Mouse (Mus musculus): ENCODE measurements around the gene Farsb. TPM values are rescaled to one million over a fixed set of nuclear protein-coding genes. Genes with fewer than 3 reads are reported as not detected.
A peak's percentile ranks its signal among the peaks of the same experiment; 100 is the strongest.
"Not testable (repeated sequence)": the region's sequence is repeated elsewhere in the genome, so short reads cannot be mapped to it uniquely, and the experiment has no call there.

Gene Farsb
- polyA plus RNA-seq, 1 experiment from 2014 or later = 144 TPM

DNA sequence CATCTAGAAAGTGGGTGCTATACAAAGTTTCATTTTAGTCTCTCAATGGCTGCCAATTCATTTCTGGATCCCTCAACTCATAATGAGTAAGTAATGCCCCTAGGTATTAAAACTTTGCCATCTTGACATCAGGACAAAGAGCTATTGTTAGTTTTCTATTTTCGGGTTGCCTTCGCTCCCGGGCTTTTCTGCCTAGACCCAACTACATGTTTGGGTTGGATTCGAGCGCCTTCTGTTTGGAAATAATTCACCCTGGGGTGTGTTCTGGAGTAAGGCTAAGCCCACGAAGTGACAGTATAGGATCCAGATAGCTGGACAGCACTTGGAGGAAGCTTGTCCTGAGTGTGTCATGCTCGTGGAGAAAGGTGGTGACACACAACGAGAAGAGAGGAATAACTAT lies 24.1 kb upstream of the Farsb start:
- WGBS = 79% methylated on average over 8 of the region's 8 CpGs
- Histone ChIP-seq H3K9me3 (no peaks in the 10 kb centered on the region), H3K4me2 (no peak overlapping the region), H3K27me3 (no peaks in the 10 kb centered on the region; the same call in 1 of the 2 replicates), H3K9ac (no peak overlapping the region), H3K4me3 (no peak overlapping the region), H3K36me3 (no peaks in the 10 kb centered on the region), H3K27ac (no peak overlapping the region), H3K4me1 (replicated peaks) (peaks cover 7% of the 10 kb centered on the region)
- no peak for ATAC-seq (ENCODE audit: low FRiP score)

DNA sequence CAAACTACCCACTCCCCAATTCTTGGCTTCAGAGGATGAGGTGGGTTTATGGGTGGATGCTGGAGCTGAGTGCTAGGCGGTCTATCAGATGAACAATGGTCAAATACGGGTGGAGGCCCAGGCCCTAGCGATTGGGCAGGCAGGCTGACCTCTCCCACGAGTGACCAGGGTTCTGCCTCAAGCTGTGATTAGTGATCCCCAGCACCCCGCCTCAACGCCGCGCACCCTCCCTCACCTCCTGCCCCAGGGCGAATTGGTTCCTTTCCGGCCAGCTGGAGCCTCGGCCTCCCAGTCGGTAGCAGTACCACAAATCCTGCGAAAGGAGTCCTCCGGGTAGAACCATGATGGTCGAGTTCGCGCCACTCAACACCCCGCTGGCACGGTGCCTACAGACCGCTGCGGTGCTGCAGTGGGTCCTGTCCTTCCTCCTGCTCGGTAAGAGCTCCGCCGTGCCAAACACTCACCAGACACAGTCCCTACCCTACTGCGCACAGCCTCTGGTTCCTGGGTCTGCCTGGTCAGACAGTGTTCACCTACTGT lies 23.0 kb upstream of the Farsb start, which contains the start of gene BC035947:
BC035947 (minus strand) TSS at position 538 of the 540 bp plus-strand sequence.
- Histone ChIP-seq H3K36me3 (no peaks in the 10 kb centered on the region), H3K27me3 (no peaks in the 10 kb centered on the region; the same call in 1 of the 2 replicates), H3K27ac (no peak within 1 kb of the TSS), H3K4me1 (replicated peaks) (peaks cover 7% of the 10 kb centered on the region), H3K4me3 (peak within 1 kb of the TSS; percentile 37), H3K4me2 (peak within 1 kb of the TSS; percentile 63), H3K9me3 (no peaks in the 10 kb centered on the region), H3K9ac (peak within 1 kb of the TSS; percentile 69)
- 3% methylated on average over 25 of the region's 25 CpGs for WGBS
- ATAC-seq (ENCODE audit: low FRiP score) = peak; percentile 83

DNA sequence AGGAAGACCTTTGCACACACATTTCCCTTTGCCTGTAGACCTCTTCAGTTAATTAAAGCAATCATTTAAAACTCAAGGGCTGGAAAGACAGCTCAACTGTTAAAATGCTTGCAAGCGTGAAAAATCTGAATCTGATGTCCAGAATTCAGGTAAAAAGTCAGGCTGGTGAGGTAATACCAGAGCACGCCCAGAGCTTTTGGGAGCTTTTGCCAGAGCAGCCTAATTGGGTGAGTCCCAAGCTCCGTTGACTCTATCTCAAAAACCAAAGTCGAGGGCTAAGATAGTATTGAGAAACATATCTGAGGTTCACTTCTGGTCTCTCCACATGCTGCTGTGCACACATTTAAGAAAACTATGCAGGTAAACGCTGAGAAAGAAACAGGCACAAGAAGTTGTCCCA lies 22.2 kb upstream of the Farsb start, which contains the start of gene Mogat1:
Mogat1 (plus strand) TSS at position 130 of the 400 bp plus-strand sequence.
- Histone ChIP-seq H3K27me3 (no peaks in the 10 kb centered on the region; the same call in 1 of the 2 replicates), H3K9me3 (no peaks in the 10 kb centered on the region), H3K4me2 (peak within 1 kb of the TSS; percentile 63), H3K4me1 (replicated peaks) (peaks cover 7% of the 10 kb centered on the region), H3K36me3 (no peaks in the 10 kb centered on the region), H3K27ac (no peak within 1 kb of the TSS), H3K4me3 (peak within 1 kb of the TSS; percentile 37), H3K9ac (peak within 1 kb of the TSS; percentile 69)
- WGBS = 74% methylated on average over 5 of the region's 5 CpGs
- no peak for ATAC-seq (ENCODE audit: low FRiP score)

DNA sequence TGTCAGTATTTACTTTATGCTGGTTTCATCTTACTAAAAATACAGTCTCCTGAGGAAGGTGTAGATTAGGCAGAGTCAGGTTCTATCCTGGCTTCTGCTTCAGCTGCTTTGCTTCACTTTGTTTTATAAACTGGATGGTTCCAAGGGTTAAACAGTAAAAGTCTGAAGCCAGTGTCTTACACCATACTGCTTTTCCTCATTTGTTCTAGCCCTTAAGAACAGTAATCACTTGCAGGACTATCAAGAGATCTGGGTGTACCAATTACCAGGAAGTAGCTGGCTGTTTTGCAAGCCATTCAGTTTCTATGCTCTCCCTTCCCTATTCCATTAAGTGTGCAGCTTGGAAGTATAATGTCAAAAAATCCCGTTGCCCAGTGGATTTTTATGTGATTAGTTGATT lies 18.4 kb upstream of the Farsb start:
- Histone ChIP-seq H3K9ac (no peak overlapping the region), H3K4me2 (no peak overlapping the region), H3K4me3 (no peak overlapping the region), H3K27ac (no peak overlapping the region), H3K4me1 (replicated peaks) (peaks cover 7% of the 10 kb centered on the region), H3K27me3 (no peaks in the 10 kb centered on the region; the same call in 1 of the 2 replicates), H3K36me3 (no peaks in the 10 kb centered on the region), H3K9me3 (no peaks in the 10 kb centered on the region)
- 65% methylated on average over 1 of the region's 1 CpGs for WGBS
- no peak for ATAC-seq (ENCODE audit: low FRiP score)

DNA sequence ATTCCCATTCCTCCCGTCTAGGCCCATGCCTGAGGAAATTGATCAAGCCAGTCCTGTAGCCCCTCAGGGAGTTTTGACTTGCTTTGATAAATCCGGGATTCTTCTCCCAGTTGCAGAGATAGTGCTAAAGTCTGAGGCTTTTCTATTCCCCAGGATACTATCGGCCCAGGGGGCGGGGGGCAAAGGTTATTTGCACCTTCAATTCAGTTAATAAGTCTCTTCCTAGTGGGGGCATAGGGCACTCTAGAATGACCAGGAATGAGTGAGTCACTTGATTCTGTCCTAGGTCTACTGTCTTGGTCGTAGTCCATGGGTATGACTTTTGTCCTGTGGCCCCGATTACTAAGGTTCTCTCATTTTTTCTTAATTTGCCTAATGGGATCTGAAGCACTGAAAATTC lies 13.8 kb upstream of the Farsb start:
- 95% methylated on average over 6 of the region's 6 CpGs for WGBS
- ATAC-seq (ENCODE audit: low FRiP score) = no peak
- Histone ChIP-seq H3K36me3 (no peaks in the 10 kb centered on the region), H3K4me3 (no peak overlapping the region), H3K9ac (no peak overlapping the region), H3K27ac (no peak overlapping the region), H3K27me3 (no peaks in the 10 kb centered on the region), H3K4me1 (replicated peaks) (no peaks in the 10 kb centered on the region), H3K4me2 (no peak overlapping the region), H3K9me3 (no peaks in the 10 kb centered on the region)

DNA sequence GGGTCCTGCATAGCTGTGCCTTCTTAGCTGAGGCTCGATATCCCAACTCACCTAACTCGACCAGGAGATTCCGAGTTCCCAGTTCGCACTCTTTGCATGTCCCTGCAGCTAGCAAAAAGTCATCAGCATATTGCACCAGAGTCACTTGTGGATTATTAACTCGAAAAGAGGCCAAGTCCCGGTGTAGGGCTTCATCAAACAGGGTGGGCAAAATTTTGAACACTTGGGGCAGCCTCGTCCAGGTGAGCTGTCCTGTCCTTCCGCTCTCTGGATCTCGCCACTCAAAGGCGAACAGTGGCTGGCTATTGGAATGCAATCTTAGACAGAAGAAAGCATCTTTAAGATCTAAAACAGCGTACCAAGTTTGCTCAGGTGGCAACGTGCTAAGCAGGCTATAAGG lies 13.2 kb upstream of the Farsb start:
- not testable (repeated sequence) for H3K27ac ChIP-seq; H3K4me2 ChIP-seq; ATAC-seq (ENCODE audit: low FRiP score); H3K27me3 ChIP-seq; H3K9me3 ChIP-seq; H3K4me3 ChIP-seq; H3K4me1 ChIP-seq (replicated peaks); H3K9ac ChIP-seq; H3K36me3 ChIP-seq
- WGBS = 93% methylated on average over 12 of the region's 12 CpGs

DNA sequence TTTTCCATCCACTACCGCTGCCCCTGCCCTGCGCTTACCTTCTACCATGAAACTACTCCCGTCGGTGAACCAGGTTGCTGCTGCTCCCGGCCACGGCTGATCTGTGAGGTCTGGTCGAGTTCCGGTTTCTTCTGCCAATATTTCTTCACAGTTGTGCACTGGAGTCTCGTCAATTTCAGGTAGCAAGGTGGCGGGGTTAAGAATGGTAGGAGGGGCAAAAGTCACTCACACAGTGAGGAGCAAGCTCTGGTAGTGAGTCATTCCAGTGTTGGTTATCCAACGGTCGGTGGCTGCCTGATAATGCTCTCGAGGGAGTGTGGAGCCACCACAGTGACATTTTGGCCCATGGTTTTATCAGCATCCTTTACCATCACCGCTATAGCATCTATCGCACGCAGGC lies 12.3 kb upstream of the Farsb start:
- no peak overlapping the region for H3K4me2 ChIP-seq
- ATAC-seq (ENCODE audit: low FRiP score) = no peak
- H3K4me3 ChIP-seq = no peak overlapping the region
- no peaks in the 10 kb centered on the region for H3K4me1 ChIP-seq (replicated peaks)
- no peaks in the 10 kb centered on the region for H3K36me3 ChIP-seq
- no peaks in the 10 kb centered on the region for H3K9me3 ChIP-seq
- H3K27me3 ChIP-seq = no peaks in the 10 kb centered on the region
- H3K9ac ChIP-seq = no peak overlapping the region
- no peak overlapping the region for H3K27ac ChIP-seq
- WGBS = 93% methylated on average over 16 of the region's 16 CpGs

DNA sequence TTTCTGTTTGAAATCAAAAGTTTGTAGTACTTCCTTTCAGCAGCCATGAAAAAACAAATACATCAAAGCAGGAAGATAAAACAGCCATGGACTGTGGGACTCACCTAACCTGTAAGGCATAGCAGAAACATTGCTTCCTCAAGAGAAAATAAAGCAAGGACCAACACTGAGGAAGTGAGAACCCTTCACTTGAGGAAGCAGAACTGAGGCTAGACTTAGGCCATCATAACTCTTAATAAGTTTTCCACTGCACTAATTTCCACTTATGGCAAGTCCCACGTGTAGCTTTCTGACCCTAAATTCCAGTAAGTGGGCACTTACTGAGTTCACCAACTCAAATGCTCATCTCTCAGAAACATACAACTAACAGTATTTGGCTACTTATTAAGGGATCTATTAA lies 1.4 kb upstream of the Farsb start:
- no peak for ATAC-seq (ENCODE audit: low FRiP score)

DNA sequence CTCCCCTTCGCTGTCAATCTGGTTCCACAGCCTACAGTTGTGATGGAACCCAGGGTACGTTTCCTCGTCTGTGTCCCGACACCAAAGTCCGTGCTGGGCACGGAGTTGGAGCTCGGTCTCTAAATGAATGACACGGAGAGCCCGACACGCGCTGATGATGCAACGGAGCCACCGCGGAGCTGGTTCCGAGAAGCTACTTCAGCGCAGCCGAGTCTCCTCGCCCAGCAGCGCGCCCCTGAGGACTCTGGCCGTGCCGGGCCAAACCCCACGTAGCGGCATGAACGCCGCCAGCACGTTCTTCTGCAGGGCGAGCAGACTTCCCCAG lies 308 bp downstream of the Farsb start:
- ATAC-seq (ENCODE audit: low FRiP score) = no peak
- no peaks in the 10 kb centered on the region for H3K9me3 ChIP-seq
- H3K27ac ChIP-seq = peak overlapping the region; percentile 52; the same call in 1 of the 2 replicates

More for the DNA sequence above, 1.4 kb upstream of the Farsb start:
- peaks cover 32% of the 10 kb centered on the region for H3K4me1 ChIP-seq (replicated peaks)
- H3K36me3 ChIP-seq = no peaks in the 10 kb centered on the region
- H3K9ac ChIP-seq = no peak overlapping the region
- H3K9me3 ChIP-seq = no peaks in the 10 kb centered on the region
- H3K27me3 ChIP-seq = peaks cover 17% of the 10 kb centered on the region; the same call in 1 of the 2 replicates
- WGBS = 78% methylated on average over 1 of the region's 1 CpGs
- H3K27ac ChIP-seq = no peak overlapping the region
- H3K4me2 ChIP-seq = no peak overlapping the region
- no peak overlapping the region for H3K4me3 ChIP-seq

DNA sequence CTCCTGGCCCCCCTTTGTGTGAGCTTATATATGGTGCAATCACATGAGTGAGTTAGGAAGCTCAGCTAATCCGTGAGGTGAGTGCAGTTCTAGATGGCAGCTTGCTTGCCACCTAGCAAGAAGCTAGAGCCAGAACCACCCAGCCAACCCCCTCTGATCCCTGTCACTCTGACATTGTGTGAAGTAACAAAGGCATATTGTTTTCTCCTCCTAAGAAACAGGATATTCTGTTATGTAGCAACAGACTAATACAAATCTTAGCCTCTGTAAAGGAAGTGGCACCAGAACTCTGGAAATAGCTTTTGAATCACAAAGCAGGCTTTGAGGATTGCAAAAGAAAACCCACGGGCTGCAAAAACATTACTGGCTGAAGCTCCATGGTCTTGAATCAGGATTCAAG lies 4.3 kb downstream of the Farsb start:
- 49% methylated on average over 2 of the region's 2 CpGs for WGBS

More for the DNA sequence above, 308 bp downstream of the Farsb start:
- peaks cover 32% of the 10 kb centered on the region for H3K4me1 ChIP-seq (replicated peaks)
- H3K27me3 ChIP-seq = peaks cover 11% of the 10 kb centered on the region; the same call in 1 of the 2 replicates
- peak overlapping the region; percentile 68 for H3K4me2 ChIP-seq
- H3K36me3 ChIP-seq = no peaks in the 10 kb centered on the region
- peak overlapping the region; percentile 90 for H3K9ac ChIP-seq
- under 1% methylated on average over 28 of the region's 28 CpGs for WGBS
- H3K4me3 ChIP-seq = peak overlapping the region; percentile 94

DNA sequence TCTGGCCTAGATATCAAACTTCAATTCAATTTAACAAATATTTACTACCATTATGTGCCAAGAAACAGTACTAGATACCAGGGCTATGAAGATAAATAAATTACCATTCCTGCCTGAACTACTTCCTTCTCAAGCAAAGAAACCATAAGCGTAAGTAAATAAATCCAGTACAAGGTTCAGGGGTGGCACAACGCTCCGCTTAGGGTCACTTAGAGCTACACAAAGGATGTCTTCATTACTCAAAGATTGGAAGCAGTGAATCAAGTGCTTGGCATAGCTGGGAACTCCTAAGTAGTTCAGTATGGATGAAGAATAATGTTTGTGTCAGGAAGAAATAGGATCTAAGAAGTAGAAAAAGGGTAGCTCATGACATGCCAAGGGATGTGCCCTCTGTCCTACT lies 5.3 kb downstream of the Farsb start:
- Histone ChIP-seq H3K27me3 (no peaks in the 10 kb centered on the region), H3K4me1 (replicated peaks) (peaks cover 25% of the 10 kb centered on the region), H3K9ac (no peak overlapping the region), H3K4me2 (no peak overlapping the region), H3K27ac (no peak overlapping the region), H3K4me3 (no peak overlapping the region), H3K36me3 (peaks cover 16% of the 10 kb centered on the region), H3K9me3 (no peaks in the 10 kb centered on the region)
- 93% methylated on average over 3 of the region's 3 CpGs for WGBS
- no peak for ATAC-seq (ENCODE audit: low FRiP score)

More for the DNA sequence above, 4.3 kb downstream of the Farsb start:
- no peak for ATAC-seq (ENCODE audit: low FRiP score)
- no peak overlapping the region for H3K4me2 ChIP-seq
- H3K27me3 ChIP-seq = no peaks in the 10 kb centered on the region
- H3K9me3 ChIP-seq = no peaks in the 10 kb centered on the region
- H3K27ac ChIP-seq = peak overlapping the region; percentile 35; the same call in 1 of the 2 replicates
- peaks cover 10% of the 10 kb centered on the region for H3K36me3 ChIP-seq
- peak overlapping the region; percentile 43; the same call in 1 of the 2 replicates for H3K9ac ChIP-seq
- H3K4me1 ChIP-seq (replicated peaks) = peaks cover 26% of the 10 kb centered on the region
- no peak overlapping the region for H3K4me3 ChIP-seq

DNA sequence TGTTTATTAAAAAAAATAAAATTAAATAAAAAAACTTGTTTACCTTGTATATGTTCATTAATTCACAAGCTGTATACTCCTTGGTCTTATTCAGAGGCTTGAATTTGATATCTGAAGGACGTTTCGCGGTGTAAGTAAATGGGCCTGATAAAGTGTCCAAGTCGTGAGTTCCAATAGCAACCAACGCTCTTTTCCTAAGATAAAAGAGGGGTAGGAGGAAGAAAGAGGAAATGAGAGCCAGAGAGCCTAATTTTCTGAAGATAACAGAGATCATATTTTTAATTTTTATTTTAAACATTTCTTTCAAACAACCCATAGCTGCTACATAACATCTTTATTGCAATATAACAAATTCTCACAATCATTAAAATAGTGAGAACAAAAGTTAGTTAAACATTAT lies 16.3 kb downstream of the Farsb start:
- Histone ChIP-seq H3K4me1 (replicated peaks) (no peaks in the 10 kb centered on the region), H3K36me3 (peaks cover 60% of the 10 kb centered on the region), H3K27me3 (no peaks in the 10 kb centered on the region), H3K27ac (no peak overlapping the region), H3K9ac (no peak overlapping the region), H3K4me2 (no peak overlapping the region), H3K4me3 (no peak overlapping the region), H3K9me3 (no peaks in the 10 kb centered on the region)
- ATAC-seq (ENCODE audit: low FRiP score) = no peak
- WGBS = 94% methylated on average over 5 of the region's 5 CpGs

DNA sequence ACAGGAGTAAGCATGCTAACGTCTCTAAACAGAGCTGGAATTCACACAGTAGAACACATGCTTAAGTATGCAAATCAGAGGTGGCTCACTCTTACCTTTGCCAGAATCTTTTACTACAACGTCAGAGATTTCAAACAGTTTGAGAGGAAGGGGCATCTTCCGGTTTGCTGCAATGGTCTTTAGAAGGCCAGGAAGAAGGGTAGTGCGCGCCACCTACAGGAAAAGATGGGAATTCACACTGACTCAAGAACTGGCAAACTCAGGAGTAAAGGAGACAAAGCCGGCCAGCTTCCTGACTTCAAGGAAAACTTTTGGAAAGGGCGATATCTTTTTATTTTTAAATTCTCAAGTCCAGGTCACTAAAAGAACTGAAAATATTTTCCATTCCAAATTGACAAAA lies 34.0 kb downstream of the Farsb start:
- Histone ChIP-seq H3K36me3 (peaks cover 68% of the 10 kb centered on the region), H3K9me3 (no peaks in the 10 kb centered on the region), H3K9ac (no peak overlapping the region), H3K4me1 (replicated peaks) (no peaks in the 10 kb centered on the region), H3K27ac (no peak overlapping the region), H3K4me3 (no peak overlapping the region), H3K27me3 (no peaks in the 10 kb centered on the region), H3K4me2 (no peak overlapping the region)
- 36% methylated on average over 7 of the region's 7 CpGs for whole genome bisulfite sequencing
- no peak for ATAC-seq (ENCODE audit: low FRiP score)

Measured in hindbrain, embryonic 13.5 days (tissue).